ENCODE assay signal across 27 mouse cellular contexts in genomic region chr7:102597378-102598031, GRCm38 (mm10). TPM values are rescaled to one million over a fixed set of nuclear protein-coding genes. Genes with fewer than 3 reads are reported as not detected.
DNase-seq lines count a peak whose midpoint lies in the region; ATAC-seq lines count a peak whose summit lies in the region.
"Had no signal": no experiment of that assay in that cellular context is flagged by ENCODE, and none has a peak within 500 bp of the region (broad histone marks: within the 10 kb centered on the region; RNA-seq: fewer than 3 reads in every experiment).

Olfr552 (plus strand) TSS chr7:102597770.

- peak; percentile 83 for DNase-seq in heart, adult 11 months
- DNase-seq in heart, postnatal 10 days, result no peak
- DNase-seq in Muller cell, postnatal 12 days (ENCODE audit: inconsistent ontology term), result peak; percentile 70
- DNase-seq in ovary, postnatal 10 days (ENCODE audit: low spot score), result no peak
- DNase-seq in retina, postnatal 1 day, result no peak
- DNase-seq: adrenal gland, adult 8-10 months; cerebellum, postnatal 10 days; gastrocnemius, postnatal 36 days; heart, postnatal 14 days; kidney, adult 2 months; layer of hippocampus, adult 9-11 months; liver; lung, embryonic 14.5 days; lung, postnatal 14 days; midbrain, embryonic 14.5 days; right cerebral cortex, postnatal 4 days; thymus, adult 18-20 months; thymus, postnatal 25 days had no signal

- intact Hi-C loops in heart, postnatal 10 days (cut with DNase I), result no loop called here

- ATAC-seq in hematopoietic stem cell, adult 5-6 weeks (replicated peaks in 1 of 2; ENCODE audit: insufficient read depth in 1 of 2, low FRiP score in 2 of 2, low TSS enrichment in 1 of 2, low read depth in 1 of 2, poor library complexity in 2 of 2, severe bottlenecking in 2 of 2), result peak; percentile 95 to 96
- peak; percentile 68 for ATAC-seq in megakaryocyte-erythroid progenitor cell, adult 5-6 weeks (replicated peaks; ENCODE audit: low FRiP score, low TSS enrichment, poor library complexity, severe bottlenecking)
- ATAC-seq: activated CD4-positive, CD25-positive, alpha-beta regulatory T cell, adult 4 months; CD4-positive, CD25-positive, alpha-beta regulatory T cell, adult 4 months; forebrain, embryonic 13.5 days; hindbrain, postnatal 0 days; intestine, embryonic 15.5 days had no signal

RNA-seq across cellular contexts. Expression of gene Olfr552, which starts in this region (rescaled TPM):
- under 1 TPM; 0.12 to 0.24 TPM for total RNA-seq in heart, postnatal 10 days (2021)
- total RNA-seq in hematopoietic stem cell, adult 5-6 weeks (2017), result not detected in 2 replicates
- total RNA-seq in megakaryocyte-erythroid progenitor cell, adult 5-6 weeks (2014; fragmentation: Nextera tagmentation), result 0.20 TPM in 1 of 2 replicates, not detected in the other
- total RNA-seq in megakaryocyte-erythroid progenitor cell, adult 5-6 weeks (2017), result not detected in 2 replicates
- total RNA-seq: hindbrain, postnatal 0 days; monocyte, adult 5-6 weeks; neutrophil, adult 5-6 weeks had no signal

Comparison
In these comparisons a context has a peak if more than half of its experiments do, and no peak if none do; other contexts are left out.
1. DNase-seq: peak in heart, adult 11 months (single experiment) and Muller cell, postnatal 12 days (single experiment); none in heart, postnatal 10 days (0 of 2), ovary, postnatal 10 days (single experiment) and retina, postnatal 1 day (single experiment).
2. Peak in ATAC-seq in hematopoietic stem cell, adult 5-6 weeks; RNA of the gene not detected or under 1 TPM.
3. Peak in ATAC-seq in megakaryocyte-erythroid progenitor cell, adult 5-6 weeks; RNA of the gene not detected or under 1 TPM.